Mouse (Mus musculus): ENCODE data around the gene Ccdc163.

GRCm38 (mm10) chr4:116781366-116781765 lies 73.1 kb downstream of the Ccdc163 start:
- TF ChIP-seq GABPA (IDR thresholded peaks at IDR 0.05; ENCODE audit: insufficient replicate concordance, low read depth, low read length): no peak
- no peak for TF ChIP-seq POLR2A (IDR thresholded peaks at IDR 0.05; ENCODE audit: low read depth, low read length)
- no peak for TF ChIP-seq CTCF (conservative IDR thresholded peaks at IDR 0.05 in 1 of 2, IDR thresholded peaks at IDR 0.05 in 1 of 2; ENCODE audit: low read depth in 2 of 2, low read length in 2 of 2)
- TF ChIP-seq EP300 (IDR thresholded peaks at IDR 0.05; ENCODE audit: low read length): no peak
